Mouse (Mus musculus): ENCODE measurements at regions not wholly inside any gene's neighbourhood (a gene's known extent, or its start where the extent isn't known, plus 50 kb on each side); places are given as distances from the start of the nearest gene placed in this dataset.

DNA sequence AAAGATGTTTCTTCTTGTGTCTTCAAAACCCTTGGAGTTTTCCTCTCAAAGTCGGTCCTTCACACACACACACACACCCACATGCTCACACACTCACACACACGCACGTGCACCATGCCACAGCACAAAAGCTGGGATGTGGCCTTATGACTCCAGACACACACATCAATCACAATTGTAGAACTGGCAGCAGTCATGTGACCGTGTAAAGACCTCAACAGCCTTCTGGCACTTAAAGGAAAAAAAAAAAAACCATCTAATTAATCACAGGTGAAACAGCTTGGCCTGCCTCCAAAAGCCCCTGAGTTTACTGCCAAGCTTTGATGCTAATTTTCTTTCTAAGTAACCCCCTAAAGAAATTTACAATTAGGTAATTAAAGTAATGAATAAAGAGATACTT lies 147.1 kb downstream of the Gm45692 start:
- H3K9me3 ChIP-seq (replicated peaks), result 0 out of 2 replicates have a peak, but pooled peaks cover 2% of the 10 kb centered on the region
- ATAC-seq (ENCODE audit: extremely low read depth, insufficient number of reproducible peaks, low FRiP score, poor library complexity, severe bottlenecking) (no peak), DNase-seq (ENCODE audit: low spot score) (no peak)
- H3K27me3 ChIP-seq (ENCODE audit: insufficient read depth, low read length), result no peaks in the 10 kb centered on the region
- TF ChIP-seq GATA1 (IDR thresholded peaks at IDR 0.05; ENCODE audit: borderline replicate concordance, low read length) (no peak), TAL1 (conservative IDR thresholded peaks at IDR 0.05; ENCODE audit: low read depth, low read length) (no peak), POLR2AphosphoS5 (IDR thresholded peaks at IDR 0.05; ENCODE audit: insufficient replicate concordance, low read depth, low read length) (no peak), CTCF (IDR thresholded peaks at IDR 0.05; ENCODE audit: low read depth, low read length) (no peak), GATA2 (IDR thresholded peaks at IDR 0.05; ENCODE audit: borderline replicate concordance, low read depth, low read length) (no peak)
- no peak overlapping the region for H3K4me3 ChIP-seq (ENCODE audit: low read depth, low read length)
- H3K4me1 ChIP-seq (ENCODE audit: insufficient read depth, low read depth, low read length), result no peaks in the 10 kb centered on the region; the same call in 1 of the 2 replicates
- no peaks in the 10 kb centered on the region for H3K36me3 ChIP-seq (replicated peaks)

DNA sequence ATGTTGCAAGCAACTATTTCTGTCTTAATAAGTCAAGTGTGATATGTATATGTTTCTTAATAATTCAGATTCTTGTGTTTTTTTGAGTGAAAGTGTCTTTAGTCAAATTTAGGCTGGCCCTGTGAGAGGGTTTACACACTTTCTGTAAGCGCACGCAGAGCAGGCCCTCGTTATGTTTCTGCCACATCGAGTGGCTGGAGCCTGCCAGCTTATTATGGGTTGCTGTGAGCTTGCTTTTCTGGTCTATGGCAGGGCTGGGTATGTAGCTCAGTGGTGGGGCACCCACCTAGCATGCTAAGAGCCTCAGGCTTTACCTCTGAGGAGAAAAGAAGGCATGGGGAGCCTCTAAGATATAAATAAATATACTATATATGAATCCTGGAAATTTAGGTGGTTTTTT lies 148.2 kb downstream of the Gm45692 start:
- TF ChIP-seq POLR2AphosphoS5 (IDR thresholded peaks at IDR 0.05; ENCODE audit: insufficient replicate concordance, low read depth, low read length) (no peak), GATA2 (IDR thresholded peaks at IDR 0.05; ENCODE audit: borderline replicate concordance, low read depth, low read length) (no peak), CTCF (IDR thresholded peaks at IDR 0.05; ENCODE audit: low read depth, low read length) (no peak), GATA1 (IDR thresholded peaks at IDR 0.05; ENCODE audit: borderline replicate concordance, low read length) (no peak), TAL1 (conservative IDR thresholded peaks at IDR 0.05; ENCODE audit: low read depth, low read length) (no peak)
- Histone ChIP-seq H3K4me3 (ENCODE audit: low read depth, low read length) (no peak overlapping the region), H3K4me1 (ENCODE audit: insufficient read depth, low read depth, low read length) (no peaks in the 10 kb centered on the region; the same call in 1 of the 2 replicates)

DNA sequence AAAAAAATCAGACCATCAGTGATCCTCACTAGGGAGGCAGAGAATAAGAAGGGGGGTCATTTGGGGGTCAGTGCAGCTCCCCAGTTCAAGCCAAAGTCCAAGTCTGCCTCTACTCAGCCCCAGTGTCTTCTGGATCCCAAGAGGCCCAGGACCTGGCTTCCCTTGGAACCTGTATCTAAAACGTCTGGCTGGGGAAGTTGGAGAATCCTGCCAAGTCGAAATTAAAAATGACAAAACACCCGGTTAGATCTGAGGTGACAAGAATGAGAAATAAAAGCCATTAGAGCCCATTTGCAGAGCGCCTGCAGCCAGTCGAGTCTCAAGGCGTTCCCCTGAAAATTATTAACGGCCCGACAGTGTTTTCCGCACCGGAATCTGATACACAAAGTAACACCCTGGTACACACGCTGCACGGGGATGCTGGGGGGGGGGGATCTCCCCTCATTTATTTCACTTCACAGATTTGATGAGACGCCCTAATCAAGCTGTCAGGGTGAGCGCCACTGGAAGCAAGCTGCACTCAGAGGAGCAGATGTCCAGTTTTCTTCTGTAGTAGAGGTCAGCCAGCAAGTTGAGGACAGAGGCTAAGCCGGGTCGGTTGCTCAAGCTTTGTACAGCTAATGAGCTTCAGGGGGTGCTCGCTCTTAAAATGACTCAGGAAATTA lies 149.5 kb downstream of the Gm45692 start:
- no peak for TF ChIP-seq POLR2AphosphoS5 (IDR thresholded peaks at IDR 0.05; ENCODE audit: insufficient replicate concordance, low read depth, low read length)
- TF ChIP-seq GATA2 (IDR thresholded peaks at IDR 0.05; ENCODE audit: borderline replicate concordance, low read depth, low read length), result no peak
- no peak for TF ChIP-seq GATA1 (IDR thresholded peaks at IDR 0.05; ENCODE audit: borderline replicate concordance, low read length)
- TF ChIP-seq CTCF (IDR thresholded peaks at IDR 0.05; ENCODE audit: low read depth, low read length), result no peak
- no peak for TF ChIP-seq TAL1 (conservative IDR thresholded peaks at IDR 0.05; ENCODE audit: low read depth, low read length)
- H3K4me3 ChIP-seq (ENCODE audit: low read depth, low read length), result no peak overlapping the region
- no peaks in the 10 kb centered on the region; the same call in 1 of the 2 replicates for H3K4me1 ChIP-seq (ENCODE audit: insufficient read depth, low read depth, low read length)
- 0 out of 2 replicates have a peak, but pooled peaks cover 2% of the 10 kb centered on the region for H3K9me3 ChIP-seq (replicated peaks)
- H3K36me3 ChIP-seq (replicated peaks), result no peaks in the 10 kb centered on the region
- DNase-seq (ENCODE audit: low spot score), result no peak
- no peak for ATAC-seq (ENCODE audit: extremely low read depth, insufficient number of reproducible peaks, low FRiP score, poor library complexity, severe bottlenecking)
- 0 out of 2 replicates have a peak, but pooled peaks cover 3% of the 10 kb centered on the region for H3K27me3 ChIP-seq (ENCODE audit: insufficient read depth, low read length)

More for the DNA sequence above, 148.2 kb downstream of the Gm45692 start:
- H3K27me3 ChIP-seq (ENCODE audit: insufficient read depth, low read length), result no peaks in the 10 kb centered on the region
- DNase-seq (ENCODE audit: low spot score), result no peak
- H3K9me3 ChIP-seq (replicated peaks), result 0 out of 2 replicates have a peak, but pooled peaks cover 2% of the 10 kb centered on the region
- no peaks in the 10 kb centered on the region for H3K36me3 ChIP-seq (replicated peaks)
- no peak for ATAC-seq (ENCODE audit: extremely low read depth, insufficient number of reproducible peaks, low FRiP score, poor library complexity, severe bottlenecking)

DNA sequence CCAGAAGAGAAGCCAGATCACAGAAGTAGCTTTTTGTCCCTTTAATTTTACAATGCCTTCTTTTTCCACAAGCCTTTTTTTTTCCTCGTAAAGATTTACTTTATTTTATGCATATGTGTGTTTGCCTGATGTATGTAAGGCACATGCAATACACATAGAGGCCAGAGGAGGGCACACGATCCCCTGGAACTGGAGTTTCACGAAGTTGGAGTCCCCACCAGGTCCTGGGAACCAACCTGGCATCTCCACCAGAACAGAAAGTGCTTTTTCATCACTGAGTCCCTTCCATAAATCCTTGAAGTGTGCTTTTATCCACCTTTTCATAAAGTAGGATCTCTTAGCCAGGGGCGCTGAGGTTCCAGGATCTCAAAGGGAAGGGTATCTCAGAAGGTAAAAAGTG lies 152.8 kb downstream of the Gm45692 start:
- 0 out of 2 replicates have a peak, but pooled peaks cover 3% of the 10 kb centered on the region for H3K27me3 ChIP-seq (ENCODE audit: insufficient read depth, low read length)
- no peak overlapping the region for H3K4me3 ChIP-seq (ENCODE audit: low read depth, low read length)
- H3K9me3 ChIP-seq (replicated peaks), result 0 out of 2 replicates have a peak, but pooled peaks cover 2% of the 10 kb centered on the region
- H3K4me1 ChIP-seq (ENCODE audit: insufficient read depth, low read depth, low read length), result no peaks in the 10 kb centered on the region; the same call in 1 of the 2 replicates
- no peak for ATAC-seq (ENCODE audit: extremely low read depth, insufficient number of reproducible peaks, low FRiP score, poor library complexity, severe bottlenecking)
- TF ChIP-seq CTCF (IDR thresholded peaks at IDR 0.05; ENCODE audit: low read depth, low read length) (no peak; the same call in 1 of the 2 replicates), GATA1 (IDR thresholded peaks at IDR 0.05; ENCODE audit: borderline replicate concordance, low read length) (no peak), GATA2 (IDR thresholded peaks at IDR 0.05; ENCODE audit: borderline replicate concordance, low read depth, low read length) (no peak), POLR2AphosphoS5 (IDR thresholded peaks at IDR 0.05; ENCODE audit: insufficient replicate concordance, low read depth, low read length) (no peak), TAL1 (conservative IDR thresholded peaks at IDR 0.05; ENCODE audit: low read depth, low read length) (no peak)
- no peak for DNase-seq (ENCODE audit: low spot score)
- H3K36me3 ChIP-seq (replicated peaks), result no peaks in the 10 kb centered on the region

DNA sequence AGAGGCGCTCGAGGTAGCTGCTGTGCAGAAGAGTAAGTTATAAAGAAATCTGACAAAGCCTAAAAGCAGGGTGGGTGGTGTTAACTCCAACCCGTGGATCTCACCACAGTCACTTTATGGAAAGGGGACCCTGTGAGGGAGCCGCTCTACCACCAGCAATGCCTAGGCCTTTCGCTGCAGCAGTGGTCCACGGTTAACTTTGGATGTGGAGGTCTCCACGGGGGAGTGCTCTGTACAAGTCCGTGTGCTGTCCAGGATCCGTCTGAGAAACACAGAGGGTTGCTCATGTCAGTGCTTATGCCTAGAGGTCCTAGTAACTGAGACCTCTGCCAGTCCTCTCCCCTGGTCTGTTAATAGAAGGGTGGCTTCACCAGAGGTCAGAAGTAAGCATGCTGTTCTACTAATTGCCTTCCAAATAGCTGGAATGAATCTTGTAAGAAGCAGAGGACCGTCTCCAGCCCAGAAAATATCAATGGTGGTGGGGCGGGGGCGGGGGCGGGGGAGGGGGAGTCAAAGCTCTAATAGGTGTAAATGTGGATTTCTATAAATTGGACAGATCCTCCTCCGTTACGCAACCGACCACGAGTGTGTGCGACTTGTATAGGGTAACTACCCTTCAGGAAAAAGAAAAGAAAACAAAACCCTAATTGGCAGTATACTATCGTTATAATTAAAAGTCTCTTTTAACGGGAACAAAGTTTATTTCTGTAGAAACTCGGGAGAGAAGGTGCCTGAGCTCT lies 153.5 kb downstream of the Gm45692 start:
- Histone ChIP-seq H3K4me1 (ENCODE audit: insufficient read depth, low read depth, low read length) (no peaks in the 10 kb centered on the region; the same call in 1 of the 2 replicates), H3K27me3 (ENCODE audit: insufficient read depth, low read length) (0 out of 2 replicates have a peak, but pooled peaks cover 3% of the 10 kb centered on the region), H3K36me3 (replicated peaks) (no peaks in the 10 kb centered on the region), H3K9me3 (replicated peaks) (0 out of 2 replicates have a peak, but pooled peaks cover 2% of the 10 kb centered on the region), H3K4me3 (ENCODE audit: low read depth, low read length) (no peak overlapping the region)
- no peak for ATAC-seq (ENCODE audit: extremely low read depth, insufficient number of reproducible peaks, low FRiP score, poor library complexity, severe bottlenecking)
- TF ChIP-seq GATA2 (IDR thresholded peaks at IDR 0.05; ENCODE audit: borderline replicate concordance, low read depth, low read length) (no peak), GATA1 (IDR thresholded peaks at IDR 0.05; ENCODE audit: borderline replicate concordance, low read length) (no peak)
- no peak for DNase-seq (ENCODE audit: low spot score)

DNA sequence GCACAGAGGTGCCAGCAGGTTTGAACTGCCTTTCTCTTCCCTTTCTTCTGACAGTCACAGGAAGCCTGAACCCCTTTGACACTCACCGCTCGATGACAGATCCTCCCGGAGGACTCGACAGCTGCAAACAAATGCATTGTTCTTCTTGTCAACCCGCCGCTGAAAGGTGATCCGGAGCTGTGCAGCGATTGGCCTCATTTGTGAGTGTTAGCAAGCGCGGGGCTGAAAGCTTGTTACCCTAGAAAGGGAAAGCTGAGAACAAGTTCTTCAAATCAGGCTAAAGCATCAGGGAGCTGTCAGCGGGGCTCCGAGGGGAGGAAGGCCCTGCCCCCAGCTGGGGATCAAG lies 154.1 kb downstream of the Gm45692 start:
- ATAC-seq (ENCODE audit: extremely low read depth, insufficient number of reproducible peaks, low FRiP score, poor library complexity, severe bottlenecking), result no peak
- TF ChIP-seq CTCF (IDR thresholded peaks at IDR 0.05; ENCODE audit: low read depth, low read length) (no peak), TAL1 (conservative IDR thresholded peaks at IDR 0.05; ENCODE audit: low read depth, low read length) (no peak), GATA1 (IDR thresholded peaks at IDR 0.05; ENCODE audit: borderline replicate concordance, low read length) (no peak), POLR2AphosphoS5 (IDR thresholded peaks at IDR 0.05; ENCODE audit: insufficient replicate concordance, low read depth, low read length) (no peak), GATA2 (IDR thresholded peaks at IDR 0.05; ENCODE audit: borderline replicate concordance, low read depth, low read length) (no peak)
- Histone ChIP-seq H3K27me3 (ENCODE audit: insufficient read depth, low read length) (0 out of 2 replicates have a peak, but pooled peaks cover 3% of the 10 kb centered on the region), H3K4me3 (ENCODE audit: low read depth, low read length) (no peak overlapping the region), H3K4me1 (ENCODE audit: insufficient read depth, low read depth, low read length) (no peaks in the 10 kb centered on the region; the same call in 1 of the 2 replicates), H3K9me3 (replicated peaks) (0 out of 2 replicates have a peak, but pooled peaks cover 2% of the 10 kb centered on the region), H3K36me3 (replicated peaks) (no peaks in the 10 kb centered on the region)
- no peak for DNase-seq (ENCODE audit: low spot score)
